Mouse (Mus musculus) ovary, postnatal 10 days (tissue): ENCODE data around the gene Kcnq4.

Experiments used
- DNase-seq: peaks from one replicate; pipeline ENCODE4 v3.0.0; 2022; ENCODE audit warnings: low spot score

Gene Kcnq4

GRCm38 (mm10) chr4:120673606-120674005, 74.8 kb downstream of the Kcnq4 start:
- no peak for DNase-seq

- no peak for DNase-seq
These were observed 77.4 kb downstream of the Kcnq4 start for GRCm38 (mm10) chr4:120671046-120671445.

GRCm38 (mm10) chr4:120669585-120669984, 78.8 kb downstream of the Kcnq4 start:
- DNase-seq, result no peak

GRCm38 (mm10) chr4:120668551-120668950, 79.9 kb downstream of the Kcnq4 start:
- no peak for DNase-seq

- no peak for DNase-seq
These were observed 80.9 kb downstream of the Kcnq4 start for GRCm38 (mm10) chr4:120667555-120667954.

- peak; percentile 24 for DNase-seq
These were observed 81.3 kb downstream of the Kcnq4 start for GRCm38 (mm10) chr4:120667045-120667501.

GRCm38 (mm10) chr4:120666358-120667024, 81.9 kb downstream of the Kcnq4 start, which contains the start of gene Cited4:
Cited4 (plus strand) TSS chr4:120666572.
- DNase-seq, result peak; percentile 65

- DNase-seq, result no peak
These were observed 82.6 kb downstream of the Kcnq4 start for GRCm38 (mm10) chr4:120665782-120666181.

GRCm38 (mm10) chr4:120665144-120665700, 83.2 kb downstream of the Kcnq4 start:
- DNase-seq, result no peak

- DNase-seq, result no peak
These were observed 83.8 kb downstream of the Kcnq4 start for GRCm38 (mm10) chr4:120664601-120665000.

GRCm38 (mm10) chr4:120660485-120660884, 87.9 kb downstream of the Kcnq4 start:
- DNase-seq, result no peak

- no peak for DNase-seq
These were observed 92.5 kb downstream of the Kcnq4 start for GRCm38 (mm10) chr4:120655898-120656297.

- no peak for DNase-seq
These were observed 98.2 kb downstream of the Kcnq4 start for GRCm38 (mm10) chr4:120650208-120650592.

- DNase-seq, result no peak
These were observed 98.8 kb downstream of the Kcnq4 start for GRCm38 (mm10) chr4:120649369-120650207.
